Mouse (Mus musculus): ENCODE data around the gene Ing1.

- no peak for TF ChIP-seq HCFC1 (IDR thresholded peaks at IDR 0.05; ENCODE audit: borderline replicate concordance, insufficient read depth, low read length)
- TF ChIP-seq ZNF384 (IDR thresholded peaks at IDR 0.05; ENCODE audit: low read depth, low read length), result no peak
Observed at GRCm38 (mm10) chr8:11512711-11513110, 42.7 kb upstream of the Ing1 start.
